ENCODE assay signal across 8 mouse cellular contexts in the genomic region with DNA sequence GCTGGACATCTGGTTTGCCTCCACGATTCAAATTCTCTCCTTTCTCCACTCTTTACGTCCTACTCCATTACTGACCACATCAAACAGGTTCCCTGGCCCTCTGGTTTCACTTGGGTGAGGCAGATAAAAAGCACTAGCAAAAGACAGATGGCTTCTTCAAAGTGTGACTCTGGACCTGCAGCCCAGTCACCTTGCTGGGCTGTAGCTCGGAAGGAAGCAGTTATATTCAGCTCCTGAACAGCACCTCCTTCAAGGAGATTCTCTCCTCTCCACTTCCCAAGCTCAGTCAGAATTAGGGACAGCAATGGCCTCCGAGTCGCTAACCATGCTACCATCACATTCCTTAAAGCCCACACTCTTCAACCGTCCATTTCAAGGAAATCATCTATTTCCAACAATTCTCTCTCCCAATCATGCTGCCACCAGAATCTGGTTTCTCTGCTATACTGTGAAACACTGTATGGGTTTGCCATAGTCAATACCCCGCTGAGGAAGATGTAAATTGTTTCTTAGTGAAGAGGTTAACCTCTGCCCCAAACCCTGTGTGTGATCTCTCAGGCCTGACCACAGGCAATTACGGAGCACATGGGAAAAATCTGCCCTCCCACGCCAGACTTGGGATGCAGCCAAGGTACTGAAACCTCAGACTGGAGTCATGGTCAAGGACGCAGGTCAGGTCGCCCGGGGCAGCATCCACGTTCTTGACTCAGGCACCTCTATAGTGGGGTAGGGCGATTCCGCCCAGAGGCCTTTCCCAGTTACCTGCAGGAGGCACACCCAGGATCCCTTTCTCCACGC. TPM values are rescaled to one million over a fixed set of nuclear protein-coding genes. Genes with fewer than 3 reads are reported as not detected.
A peak's percentile ranks its signal among the peaks of the same experiment; 100 is the strongest.
DNase-seq lines count a peak whose midpoint lies in the region.
"Had no signal": no experiment of that assay in that cellular context is flagged by ENCODE, and none has a peak within 500 bp of the region (broad histone marks: within the 10 kb centered on the region; RNA-seq: fewer than 3 reads in every experiment).

No protein-coding gene starts in this region.

- peak; percentile 7 for DNase-seq in left cerebral cortex, postnatal 4 days
- DNase-seq in left cerebral cortex, adult 9 months (ENCODE audit: low spot score in 2 of 2): no peak
- DNase-seq in adrenal gland, adult 18-20 months (ENCODE audit: low spot score in 2 of 2): peak; percentile 35 to 40
- peak; percentile 87 for DNase-seq in kidney, adult 18-20 months
- DNase-seq in ovary, postnatal 14 days (ENCODE audit: low spot score): peak; percentile 15
- DNase-seq in left cerebral cortex, adult 18-20 months (ENCODE audit: low spot score in 2 of 2): no peak
- no peak for DNase-seq in right cerebral cortex, postnatal 25 days
- DNase-seq: right cerebral cortex, adult 18-20 months had no signal

- intact Hi-C loops in left cerebral cortex, postnatal 4 days (cut with DNase I): no loop called here

RNA-seq across cellular contexts. Expression of gene Trpd52l3, which starts 19.2 kb away (rescaled TPM):
- not detected for total RNA-seq in left cerebral cortex, postnatal 4 days (2021)
- total RNA-seq in adrenal gland, adult 18-20 months (2021): not detected
- total RNA-seq in left cerebral cortex, adult 18-20 months (2021): not detected

RNA-seq across cellular contexts. Expression of gene Uhrf2, which starts 45.9 kb away (rescaled TPM):
- 10 to 100 TPM; 66.5 to 71.3 TPM for total RNA-seq in left cerebral cortex, postnatal 4 days (2021)
- total RNA-seq in adrenal gland, adult 18-20 months (2021): 10 to 100 TPM; 31.7 to 39.0 TPM
- 10 to 100 TPM; 51.5 to 57.7 TPM for total RNA-seq in left cerebral cortex, adult 18-20 months (2021)

RNA-seq across cellular contexts. Expression of gene Il33, which starts 59.5 kb away (rescaled TPM):
- total RNA-seq in left cerebral cortex, postnatal 4 days (2021): 1 to 10 TPM; 1.2 to 1.8 TPM
- total RNA-seq in adrenal gland, adult 18-20 months (2021): 10 to 100 TPM; 15.4 to 15.5 TPM
- total RNA-seq in left cerebral cortex, adult 18-20 months (2021): 10 to 100 TPM; 41.9 to 54.2 TPM

Comparison
In these comparisons a context has a peak if more than half of its experiments do, and no peak if none do; other contexts are left out.
1. DNase-seq: peak in left cerebral cortex, postnatal 4 days (single experiment), adrenal gland, adult 18-20 months (2 of 2), kidney, adult 18-20 months (single experiment) and ovary, postnatal 14 days (single experiment); none in left cerebral cortex, adult 9 months (0 of 2), left cerebral cortex, adult 18-20 months (0 of 2) and right cerebral cortex, postnatal 25 days (single experiment).
2. RNA of gene Il33, which starts 59.5 kb away (total RNA-seq): 41.9 to 54.2 TPM in left cerebral cortex, adult 18-20 months and 15.4 to 15.5 TPM in adrenal gland, adult 18-20 months; 1.2 to 1.8 TPM in left cerebral cortex, postnatal 4 days; every median in the first group is over 4 times any median in the second.